Mouse (Mus musculus): Measurements from ENCODE around the gene Bnc1.

Bnc1 gene

DNA sequence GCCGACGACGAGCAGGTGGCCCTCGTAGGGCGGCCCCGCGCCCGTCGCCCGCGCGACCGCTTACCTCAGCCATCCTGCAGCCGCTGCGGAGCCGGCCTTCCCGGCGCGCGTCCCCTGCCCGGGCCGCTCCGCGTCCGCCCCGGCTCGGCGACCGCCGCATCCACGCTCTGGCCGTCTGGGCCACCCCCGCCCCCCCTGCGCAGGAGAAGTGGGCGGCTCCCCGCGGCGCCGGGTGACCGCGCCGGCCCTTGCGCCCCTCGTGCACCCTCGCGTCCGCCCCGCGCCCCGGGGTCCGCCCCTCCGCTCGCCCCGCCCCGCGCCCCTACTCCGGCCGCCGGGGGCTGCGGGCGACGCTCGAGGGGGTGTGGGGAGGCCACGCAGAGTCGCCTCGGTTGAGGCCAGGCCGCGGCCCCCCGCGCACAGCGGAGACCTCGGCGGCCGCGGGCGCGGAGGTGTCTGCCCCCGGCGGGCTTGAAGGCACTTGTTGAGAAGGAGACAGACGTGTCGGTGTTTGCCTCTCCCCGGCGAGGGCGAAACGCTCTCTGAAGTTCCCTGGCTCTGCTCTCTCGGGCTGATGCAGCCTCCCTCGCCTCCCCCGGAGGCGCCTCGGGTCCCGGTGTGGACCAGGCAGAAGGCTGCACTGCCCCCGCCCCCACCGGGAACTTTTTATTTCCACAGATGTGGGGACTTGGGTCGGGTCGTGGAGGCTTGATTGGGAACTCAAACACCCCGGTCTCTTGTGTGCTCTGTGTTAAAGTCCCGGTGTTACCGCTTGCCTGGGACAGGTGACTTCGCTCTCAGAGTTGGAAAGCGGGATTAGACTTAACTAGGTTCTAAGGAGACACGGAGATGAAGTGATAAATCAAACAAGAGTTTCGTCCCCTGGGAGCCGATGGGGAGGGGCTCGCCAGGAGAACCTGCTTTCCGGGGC lies at the start of gene Bnc1:
TSS of gene Bnc1 (minus strand) at position 162 of the 931 bp plus-strand sequence.
- no peak for DNase-seq (ENCODE audit: low spot score in 2 of 2)

- no peak for DNase-seq (ENCODE audit: low spot score in 2 of 2)
Observed at GRCm38 (mm10) chr7:82033347-82033746, 41.3 kb upstream of the Bnc1 start.

- no peak for DNase-seq (ENCODE audit: low spot score in 2 of 2)
Observed at GRCm38 (mm10) chr7:82029666-82030065, 37.6 kb upstream of the Bnc1 start.

- no peak for DNase-seq (ENCODE audit: low spot score in 2 of 2)
Observed at GRCm38 (mm10) chr7:82025802-82026201, 33.7 kb upstream of the Bnc1 start.

DNA sequence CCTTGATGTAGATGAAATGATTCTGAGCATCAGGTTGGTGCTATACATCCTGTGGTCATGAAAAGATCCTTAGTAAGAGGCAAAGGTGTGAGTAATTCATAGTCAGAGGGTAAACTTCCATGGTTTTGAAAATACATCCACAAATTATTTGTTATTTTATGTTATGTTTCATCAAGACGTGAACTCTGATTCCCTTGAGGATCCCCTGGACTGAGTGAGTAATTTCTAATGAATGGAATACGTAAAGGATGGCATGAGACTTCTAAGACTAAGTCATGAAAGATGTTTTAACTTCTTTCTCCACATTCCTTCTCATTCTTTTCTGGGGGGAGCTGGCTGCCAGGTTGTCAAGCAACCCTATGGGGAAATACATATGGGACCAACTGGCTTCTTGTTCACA lies 31.6 kb upstream of the Bnc1 start:
- DNase-seq (ENCODE audit: low spot score in 2 of 2), result no peak

GRCm38 (mm10) chr7:82022404-82022803 lies 30.3 kb upstream of the Bnc1 start:
- DNase-seq (ENCODE audit: low spot score in 2 of 2), result no peak

GRCm38 (mm10) chr7:82018031-82018430 lies 25.9 kb upstream of the Bnc1 start:
- no peak for DNase-seq (ENCODE audit: low spot score in 2 of 2)

DNA sequence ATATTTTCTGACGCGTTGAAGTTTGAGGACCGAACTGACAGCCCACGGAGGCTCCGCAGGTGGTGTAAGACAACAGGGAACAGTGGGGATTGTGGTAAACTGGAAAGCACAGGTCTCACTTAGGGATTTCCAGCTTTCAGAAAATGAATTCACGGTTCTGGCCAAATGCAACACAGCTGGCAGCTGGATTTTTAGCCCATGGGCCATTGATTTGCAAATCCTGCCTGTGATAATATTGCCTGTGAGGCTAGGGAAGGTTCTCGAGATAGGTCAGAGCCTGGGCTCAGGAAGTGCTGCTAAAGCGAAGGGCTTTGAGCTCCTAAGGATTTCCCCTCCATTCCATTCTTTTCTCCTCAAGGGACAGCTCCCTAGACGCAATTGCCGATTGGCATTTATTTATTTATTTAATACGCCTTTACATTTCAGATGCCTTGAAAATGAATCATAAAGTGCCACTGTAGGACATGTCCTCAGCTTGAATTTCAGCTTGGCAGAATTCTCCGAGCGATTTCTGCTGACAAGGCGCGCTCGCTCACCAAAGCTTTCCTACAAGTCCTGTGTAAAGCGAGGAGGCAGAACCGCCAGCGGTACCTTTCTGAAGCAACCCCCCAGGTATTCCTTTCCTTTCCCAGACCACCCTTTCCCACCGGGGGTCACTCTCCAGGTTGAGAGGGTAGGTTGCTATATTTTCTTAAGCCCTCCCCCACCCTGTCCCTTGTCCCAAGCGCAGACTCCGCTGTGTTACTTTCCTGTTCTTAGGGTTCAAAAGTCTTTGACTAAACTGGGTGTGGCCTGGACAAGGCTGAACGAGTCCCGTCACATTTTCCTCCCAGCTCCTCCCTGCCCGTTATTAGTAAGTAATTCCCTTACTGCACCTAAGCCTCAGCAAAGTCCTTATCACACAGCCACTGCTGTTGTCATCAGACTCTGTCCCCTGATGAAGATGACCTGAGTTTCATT lies 24.9 kb upstream of the Bnc1 start:
- DNase-seq (ENCODE audit: low spot score in 2 of 2), result peak in 1 of 2 experiments; percentile 35

- no peak for DNase-seq (ENCODE audit: low spot score in 2 of 2)
Observed at GRCm38 (mm10) chr7:82012472-82012871, 20.4 kb upstream of the Bnc1 start.

- DNase-seq (ENCODE audit: low spot score in 2 of 2), result no peak
Observed at GRCm38 (mm10) chr7:82011534-82012401, 19.7 kb upstream of the Bnc1 start.

DNA sequence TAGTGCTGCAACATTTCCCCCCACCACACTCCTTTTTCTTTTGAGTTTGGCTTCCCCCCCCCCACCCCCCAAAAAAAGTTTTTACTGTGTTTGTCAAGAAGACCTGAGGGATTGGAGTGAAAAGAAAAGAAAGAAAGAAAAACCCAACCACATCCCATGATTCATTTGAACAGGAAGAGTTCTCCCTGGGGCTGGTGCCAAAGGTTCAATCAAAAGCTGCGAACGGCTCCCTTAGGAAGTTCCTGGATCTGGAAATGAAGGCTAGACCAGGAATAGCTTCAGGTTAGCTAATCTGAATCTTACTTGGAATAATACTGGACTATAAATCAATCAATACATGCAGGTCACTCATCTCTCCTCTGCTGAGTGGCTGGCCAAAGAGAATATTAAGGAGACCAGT lies 15.1 kb upstream of the Bnc1 start:
- DNase-seq (ENCODE audit: low spot score in 2 of 2), result no peak

DNA sequence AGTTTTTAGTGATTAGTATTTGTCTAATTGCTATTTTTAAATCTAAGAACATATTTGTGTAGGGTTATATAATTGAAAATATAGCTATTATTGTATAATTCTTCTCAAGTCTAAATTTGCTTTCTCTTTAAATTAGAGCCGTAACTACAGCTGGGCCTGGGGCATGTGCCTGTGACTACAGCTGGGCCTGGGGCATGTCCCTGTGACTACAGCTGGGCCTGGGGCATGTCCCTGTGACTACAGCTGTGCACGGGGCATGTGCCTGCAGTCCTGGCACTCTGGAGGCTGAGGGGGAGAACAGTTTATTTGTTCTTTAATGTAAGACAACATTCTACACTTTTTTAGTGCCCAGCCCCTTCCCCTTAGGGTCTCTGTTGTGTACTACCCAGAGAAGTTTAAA lies 12.1 kb upstream of the Bnc1 start:
- no peak for DNase-seq (ENCODE audit: low spot score in 2 of 2)

GRCm38 (mm10) chr7:81999816-82000215 lies 7.7 kb upstream of the Bnc1 start:
- no peak for DNase-seq (ENCODE audit: low spot score in 2 of 2)

DNA sequence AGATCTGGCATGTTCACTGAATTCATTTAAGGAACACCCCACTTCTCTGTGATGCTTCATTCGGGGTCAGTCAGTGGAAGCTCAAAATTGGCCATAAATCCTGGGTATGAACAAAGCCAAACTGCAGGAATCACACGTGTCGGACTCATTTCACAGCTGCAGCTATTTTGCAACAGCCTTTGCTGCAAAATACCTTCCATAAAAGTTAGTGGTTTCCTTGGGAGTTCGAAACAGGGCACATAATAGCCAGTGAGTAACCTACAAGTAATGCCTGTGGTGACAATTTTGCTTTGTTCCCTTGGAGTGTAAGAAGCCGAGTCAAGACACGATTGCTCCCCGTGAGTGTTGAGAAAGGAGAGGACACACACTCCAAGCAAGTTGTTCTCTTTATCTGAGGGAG lies 7.3 kb upstream of the Bnc1 start:
- DNase-seq (ENCODE audit: low spot score in 2 of 2), result no peak

DNA sequence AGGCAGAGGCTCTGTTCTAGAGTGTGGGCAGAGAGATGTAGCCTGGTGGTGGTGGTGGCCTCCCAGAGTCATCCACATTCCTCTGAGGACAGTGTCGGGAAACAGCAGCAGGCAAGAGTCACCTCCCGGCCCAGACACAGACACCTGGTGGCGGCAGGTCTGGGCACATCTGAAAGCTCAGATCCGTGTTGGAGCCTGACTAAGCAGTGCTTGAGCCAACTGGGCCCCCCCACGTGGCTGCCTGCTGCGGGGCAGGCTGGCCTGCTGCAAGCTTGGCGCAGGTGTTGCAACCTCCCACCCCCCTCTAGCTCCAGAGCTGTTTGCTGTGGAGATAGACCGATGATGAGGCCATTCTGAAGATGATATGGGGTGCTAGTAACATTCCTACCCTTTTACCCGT lies 3.9 kb upstream of the Bnc1 start:
- no peak for DNase-seq (ENCODE audit: low spot score in 2 of 2)

DNA sequence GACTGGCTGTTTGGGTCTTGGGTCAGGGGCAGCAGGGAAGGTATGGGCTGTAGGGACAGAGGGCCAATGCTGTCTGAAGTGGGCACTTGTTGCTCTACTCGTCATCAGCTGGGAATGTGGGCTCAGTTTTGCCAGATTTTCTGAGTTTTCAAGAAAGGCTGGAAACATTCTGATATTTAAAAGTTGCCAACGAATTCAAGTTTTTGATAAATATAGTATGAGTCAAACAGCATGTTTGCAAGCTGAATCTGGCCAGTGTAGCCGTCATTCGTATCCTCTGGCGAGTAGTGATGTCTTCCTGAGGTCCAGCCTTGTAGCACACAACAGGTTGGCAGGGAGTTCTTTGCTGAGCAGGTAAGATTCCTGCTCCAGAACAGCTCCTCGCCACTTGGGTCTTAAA lies 3.0 kb upstream of the Bnc1 start:
- DNase-seq (ENCODE audit: low spot score in 2 of 2), result no peak

- no peak for DNase-seq (ENCODE audit: low spot score in 2 of 2)
Observed at GRCm38 (mm10) chr7:81993140-81993539, 1.0 kb upstream of the Bnc1 start.

- no peak for DNase-seq (ENCODE audit: low spot score in 2 of 2)
Observed at GRCm38 (mm10) chr7:81991611-81992061, 456 bp downstream of the Bnc1 start.

- no peak for DNase-seq (ENCODE audit: low spot score in 2 of 2)
Observed at GRCm38 (mm10) chr7:81991116-81991515, 976 bp downstream of the Bnc1 start.

- no peak for DNase-seq (ENCODE audit: low spot score in 2 of 2)
Observed at GRCm38 (mm10) chr7:81983651-81984050, 8.4 kb downstream of the Bnc1 start.

DNA sequence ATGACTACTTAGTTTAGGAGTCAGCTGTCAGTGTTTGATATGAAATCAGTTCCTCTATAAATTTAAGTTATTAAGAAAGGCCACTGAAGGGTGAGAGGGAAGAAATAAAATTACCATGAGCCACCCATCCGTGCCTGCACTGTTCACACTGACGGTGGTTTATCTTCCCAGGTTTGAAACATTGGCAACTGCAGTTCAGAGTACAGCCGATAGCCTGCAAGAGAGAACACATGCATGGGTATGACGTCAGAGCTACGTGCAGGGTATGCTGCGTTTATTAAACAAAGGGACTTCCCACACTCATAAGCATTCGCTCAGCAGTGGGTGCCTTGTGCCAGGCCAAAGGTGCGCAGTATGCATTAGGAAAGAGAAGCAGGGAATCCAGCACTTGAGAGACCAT lies 13.8 kb downstream of the Bnc1 start:
- no peak for DNase-seq (ENCODE audit: low spot score in 2 of 2)
